Mouse (Mus musculus): ENCODE measurements around the gene Smdt1. TPM values are rescaled to one million over a fixed set of nuclear protein-coding genes. Genes with fewer than 3 reads are reported as not detected.

Gene Smdt1
- polyA plus RNA-seq, 1 experiment from 2014 or later: 243 TPM

DNA sequence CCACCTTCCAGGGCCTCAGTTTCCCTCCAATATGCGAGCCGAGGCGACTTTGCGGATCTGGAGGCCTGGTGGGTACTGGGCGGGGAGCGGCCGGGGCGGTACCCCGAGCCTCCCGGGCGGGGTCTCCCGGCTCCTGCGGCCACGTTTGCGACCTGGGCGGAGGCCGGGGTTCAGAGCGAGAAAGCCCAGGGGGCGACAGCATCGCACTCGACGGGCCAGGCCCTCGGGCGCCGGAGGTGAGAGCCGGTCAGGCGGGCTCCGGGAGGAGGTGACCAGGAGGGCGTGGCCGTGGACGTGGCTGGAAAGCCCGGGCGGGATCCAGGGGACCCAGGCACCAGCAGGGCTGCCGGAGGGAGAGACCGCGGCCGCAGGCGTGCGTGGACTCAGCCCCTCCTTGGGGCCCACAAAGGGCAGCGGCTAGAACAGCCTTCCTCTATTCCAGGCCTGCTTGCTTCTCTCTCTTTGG is 2.3 kb downstream of the Smdt1 start:
- Histone ChIP-seq H3K27ac (ENCODE audit: low read length) (peak overlapping the region; percentile 78), H3K4me1 (replicated peaks; ENCODE audit: control insufficient read depth, insufficient read depth, low read length) (peaks cover 25% of the 10 kb centered on the region), H3K9ac (ENCODE audit: low read length) (peak overlapping the region; percentile 79), H3K4me2 (ENCODE audit: low read depth, low read length) (peak overlapping the region; percentile 71), H3K4me3 (ENCODE audit: low read length) (peak overlapping the region; percentile 63), H3K36me3 (ENCODE audit: control insufficient read depth, insufficient read depth, low read length) (no peaks in the 10 kb centered on the region), H3K27me3 (ENCODE audit: control insufficient read depth, insufficient read depth, low read depth, low read length) (peaks cover 3% of the 10 kb centered on the region; the same call in 1 of the 2 replicates), H3K9me3 (ENCODE audit: control insufficient read depth, low read length) (no peaks in the 10 kb centered on the region)
- WGBS: under 1% methylated on average over 28 of the region's 40 CpGs
- ATAC-seq (ENCODE audit: low read depth): peak; percentile 11; the same call in 1 of the 2 replicates

DNA sequence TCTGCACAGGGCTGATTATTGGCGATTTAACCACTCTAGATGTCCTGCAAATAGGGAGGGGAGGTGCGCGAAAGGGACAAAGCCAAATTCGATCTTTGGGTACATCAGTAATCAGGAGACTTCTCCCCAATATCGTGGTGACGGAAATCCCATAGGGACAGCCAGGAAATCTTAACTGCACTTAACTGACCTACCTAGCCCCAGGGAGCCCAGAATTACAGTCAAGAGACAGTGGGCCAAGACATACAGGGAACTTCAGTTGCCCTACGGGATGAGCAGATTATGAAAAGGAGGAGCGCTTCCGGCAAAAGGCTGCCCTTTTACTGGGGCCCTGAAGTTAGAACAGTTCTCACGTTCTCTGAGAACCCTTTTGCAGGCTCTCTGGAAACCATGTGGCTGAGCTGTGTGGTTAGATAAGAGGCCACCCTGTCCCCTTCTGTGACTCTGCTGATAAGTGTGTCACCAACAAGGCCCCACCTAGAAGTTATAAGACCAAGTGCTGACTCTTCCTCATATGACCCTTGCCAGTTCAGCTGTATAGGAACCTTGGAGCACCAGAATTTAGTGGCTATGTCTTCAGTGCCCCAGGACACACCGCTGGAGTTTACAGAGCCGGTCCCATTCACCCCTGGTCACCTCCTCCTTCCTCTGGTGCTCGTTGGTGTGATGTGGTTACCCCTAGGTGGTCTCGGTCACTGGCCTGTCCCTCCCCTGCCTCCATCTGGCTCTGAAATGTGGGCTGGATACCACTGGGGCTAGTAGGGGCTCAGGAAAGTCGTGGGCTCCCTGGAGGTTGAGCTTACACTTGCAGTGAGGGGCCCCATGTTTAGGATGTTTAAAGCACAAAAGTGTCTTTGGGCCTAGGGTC is 3.1 kb downstream of the Smdt1 start:
- Histone ChIP-seq H3K4me2 (ENCODE audit: low read depth, low read length) (peak overlapping the region; percentile 71), H3K27me3 (ENCODE audit: control insufficient read depth, insufficient read depth, low read depth, low read length) (peaks cover 3% of the 10 kb centered on the region; the same call in 1 of the 2 replicates), H3K9me3 (ENCODE audit: control insufficient read depth, low read length) (no peaks in the 10 kb centered on the region), H3K4me1 (replicated peaks; ENCODE audit: control insufficient read depth, insufficient read depth, low read length) (peaks cover 27% of the 10 kb centered on the region), H3K36me3 (ENCODE audit: control insufficient read depth, insufficient read depth, low read length) (no peaks in the 10 kb centered on the region), H3K9ac (ENCODE audit: low read length) (peak overlapping the region; percentile 79), H3K4me3 (ENCODE audit: low read length) (peak overlapping the region; percentile 63), H3K27ac (ENCODE audit: low read length) (peak overlapping the region; percentile 78)
- no peak for ATAC-seq (ENCODE audit: low read depth)
- 49% methylated on average over 15 of the region's 15 CpGs for WGBS

DNA sequence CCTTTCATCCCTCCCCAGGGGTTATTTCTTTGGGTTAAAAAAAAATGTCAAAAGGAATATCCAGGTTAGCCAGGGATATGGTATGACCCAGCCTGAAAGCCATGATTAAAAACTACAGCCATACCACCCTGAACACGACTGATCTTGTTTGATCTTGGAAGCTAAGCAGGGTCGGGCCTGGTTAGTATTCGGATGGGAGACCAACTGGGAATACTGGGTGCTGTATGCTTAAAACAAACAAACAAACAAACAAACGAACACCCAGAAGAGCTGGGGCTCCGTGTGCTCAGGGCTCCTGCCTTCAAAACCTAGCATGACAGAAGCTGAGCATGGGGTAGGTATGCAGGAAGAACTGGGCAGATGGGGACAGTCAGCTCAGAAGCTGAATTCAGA is 3.8 kb downstream of the Smdt1 start:
- WGBS: 71% methylated on average over 5 of the region's 5 CpGs
- peaks cover 3% of the 10 kb centered on the region; the same call in 1 of the 2 replicates for H3K27me3 ChIP-seq (ENCODE audit: control insufficient read depth, insufficient read depth, low read depth, low read length)
- H3K9me3 ChIP-seq (ENCODE audit: control insufficient read depth, low read length): no peaks in the 10 kb centered on the region
- no peak overlapping the region for H3K4me3 ChIP-seq (ENCODE audit: low read length)
- no peak overlapping the region for H3K27ac ChIP-seq (ENCODE audit: low read length)
- no peaks in the 10 kb centered on the region for H3K36me3 ChIP-seq (ENCODE audit: control insufficient read depth, insufficient read depth, low read length)
- peaks cover 32% of the 10 kb centered on the region for H3K4me1 ChIP-seq (replicated peaks; ENCODE audit: control insufficient read depth, insufficient read depth, low read length)
- H3K9ac ChIP-seq (ENCODE audit: low read length): peak overlapping the region; percentile 79; the same call in 1 of the 2 replicates
- no peak for ATAC-seq (ENCODE audit: low read depth)
- no peak overlapping the region; the same call in 1 of the 2 replicates for H3K4me2 ChIP-seq (ENCODE audit: low read depth, low read length)

DNA sequence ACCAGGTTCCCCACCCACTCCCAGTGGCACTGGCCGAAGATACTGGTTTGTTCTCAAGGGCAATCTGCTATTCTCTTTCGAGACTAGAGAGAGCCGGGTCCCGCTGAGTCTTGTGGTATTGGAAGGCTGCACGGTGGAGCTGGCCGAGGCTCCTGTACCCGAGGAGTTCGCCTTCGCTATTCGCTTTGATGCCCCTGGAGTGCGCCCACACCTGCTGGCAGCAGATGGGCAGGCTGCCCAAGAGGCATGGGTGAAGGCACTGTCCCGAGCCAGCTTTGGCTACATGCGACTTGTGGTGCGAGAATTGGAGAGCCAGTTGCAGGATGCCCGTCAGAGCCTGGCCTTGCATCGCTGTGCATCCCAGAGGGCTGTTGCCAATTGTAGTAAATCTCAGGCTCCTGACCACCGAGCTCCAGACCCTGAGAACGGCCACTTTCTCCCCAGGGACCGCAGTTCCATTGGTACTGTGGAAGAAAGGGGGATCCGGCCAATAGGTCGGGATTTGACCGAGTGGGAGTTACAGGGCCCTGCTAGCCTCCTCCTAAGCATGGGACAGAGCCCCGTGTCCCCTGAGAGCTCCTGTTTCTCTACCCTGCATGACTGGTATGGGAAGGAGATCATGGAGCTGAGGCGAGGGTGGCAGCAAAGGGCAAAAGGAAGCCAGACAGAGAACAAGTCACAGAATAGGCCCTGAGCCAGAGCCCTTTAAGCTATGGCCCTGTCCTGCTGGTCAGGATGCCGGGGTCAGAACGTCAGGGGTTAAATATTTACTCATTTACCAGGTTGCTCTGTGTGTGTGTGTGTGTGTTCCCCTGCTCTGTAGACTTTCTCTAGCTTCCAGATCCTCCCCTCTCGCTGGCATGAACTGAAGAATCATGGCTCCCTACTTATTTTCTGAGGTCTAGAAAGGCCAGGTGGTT is 4.9 kb downstream of the Smdt1 start:
- Histone ChIP-seq H3K4me1 (replicated peaks; ENCODE audit: control insufficient read depth, insufficient read depth, low read length) (peaks cover 25% of the 10 kb centered on the region), H3K27me3 (ENCODE audit: control insufficient read depth, insufficient read depth, low read depth, low read length) (peaks cover 3% of the 10 kb centered on the region; the same call in 1 of the 2 replicates), H3K4me3 (ENCODE audit: low read length) (no peak overlapping the region), H3K9me3 (ENCODE audit: control insufficient read depth, low read length) (no peaks in the 10 kb centered on the region), H3K36me3 (ENCODE audit: control insufficient read depth, insufficient read depth, low read length) (peaks cover 5% of the 10 kb centered on the region), H3K27ac (ENCODE audit: low read length) (no peak overlapping the region), H3K4me2 (ENCODE audit: low read depth, low read length) (no peak overlapping the region), H3K9ac (ENCODE audit: low read length) (no peak overlapping the region)
- WGBS: 85% methylated on average over 27 of the region's 27 CpGs
- no peak for ATAC-seq (ENCODE audit: low read depth)

DNA sequence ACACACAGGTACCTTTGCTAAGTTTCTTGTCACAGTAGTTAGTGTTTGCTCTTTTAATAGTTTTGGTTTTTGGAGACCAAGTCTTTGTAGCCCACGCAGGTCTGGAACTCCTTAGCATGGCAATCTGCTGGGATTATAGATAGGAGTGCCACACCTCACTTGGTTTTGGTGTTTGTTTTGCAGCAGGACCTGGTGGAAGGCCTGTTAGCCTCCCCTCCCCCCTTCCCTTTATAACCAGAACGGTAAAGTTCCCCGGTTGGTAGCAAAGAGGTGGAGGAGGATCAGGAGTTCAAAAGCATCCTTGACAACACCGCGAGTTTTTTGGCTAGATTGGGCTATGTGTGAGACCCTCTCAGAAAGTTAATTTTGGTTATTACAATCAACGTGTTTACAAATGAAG is 6.2 kb downstream of the Smdt1 start:
- H3K4me3 ChIP-seq (ENCODE audit: low read length): no peak overlapping the region
- H3K9ac ChIP-seq (ENCODE audit: low read length): no peak overlapping the region
- no peak for ATAC-seq (ENCODE audit: low read depth)
- peaks cover 19% of the 10 kb centered on the region for H3K36me3 ChIP-seq (ENCODE audit: control insufficient read depth, insufficient read depth, low read length)
- H3K9me3 ChIP-seq (ENCODE audit: control insufficient read depth, low read length): no peaks in the 10 kb centered on the region
- H3K27me3 ChIP-seq (ENCODE audit: control insufficient read depth, insufficient read depth, low read depth, low read length): peaks cover 3% of the 10 kb centered on the region; the same call in 1 of the 2 replicates
- H3K4me2 ChIP-seq (ENCODE audit: low read depth, low read length): no peak overlapping the region
- H3K4me1 ChIP-seq (replicated peaks; ENCODE audit: control insufficient read depth, insufficient read depth, low read length): peaks cover 25% of the 10 kb centered on the region
- 82% methylated on average over 6 of the region's 6 CpGs for WGBS
- H3K27ac ChIP-seq (ENCODE audit: low read length): no peak overlapping the region

DNA sequence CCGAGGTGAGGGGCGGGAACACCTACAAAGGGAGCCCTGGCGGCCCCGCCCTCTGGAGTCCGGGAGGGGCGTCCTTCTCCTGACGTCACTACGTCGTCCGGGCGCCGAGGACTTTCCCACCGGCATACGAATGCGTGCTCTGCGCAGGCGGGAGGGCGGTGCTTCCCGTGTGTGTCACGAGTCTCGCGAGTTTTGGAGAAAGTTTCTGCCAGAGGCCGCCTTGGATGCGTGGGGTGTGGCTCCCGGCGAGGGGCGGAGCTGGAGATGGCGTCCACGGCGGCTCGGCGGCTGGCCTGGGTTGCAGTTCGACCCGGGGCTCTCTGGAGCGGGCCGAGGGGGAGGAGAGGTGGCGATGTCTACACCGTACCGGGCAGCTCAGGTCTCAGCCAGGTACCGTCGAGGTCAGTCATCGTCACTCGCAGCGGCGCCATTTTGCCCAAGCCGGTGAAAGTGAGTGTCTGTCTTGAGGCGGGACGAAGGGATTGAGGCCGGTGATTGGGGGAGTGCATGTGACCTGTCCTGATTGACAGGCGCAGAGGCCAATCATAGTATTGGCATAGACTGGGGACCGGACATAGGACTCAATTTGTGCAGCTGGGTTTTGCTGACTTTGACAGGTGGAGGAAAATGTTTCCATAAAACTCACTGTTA is 7.2 kb downstream of the Smdt1 start:
- Histone ChIP-seq H3K4me2 (ENCODE audit: low read depth, low read length) (peak overlapping the region; percentile 61), H3K9me3 (ENCODE audit: control insufficient read depth, low read length) (no peaks in the 10 kb centered on the region), H3K4me3 (ENCODE audit: low read length) (peak overlapping the region; percentile 78), H3K9ac (ENCODE audit: low read length) (peak overlapping the region; percentile 85), H3K27me3 (ENCODE audit: control insufficient read depth, insufficient read depth, low read depth, low read length) (no peaks in the 10 kb centered on the region), H3K4me1 (replicated peaks; ENCODE audit: control insufficient read depth, insufficient read depth, low read length) (peaks cover 17% of the 10 kb centered on the region), H3K36me3 (ENCODE audit: control insufficient read depth, insufficient read depth, low read length) (peaks cover 28% of the 10 kb centered on the region), H3K27ac (ENCODE audit: low read length) (peak overlapping the region; percentile 82)
- peak; percentile 98 for ATAC-seq (ENCODE audit: low read depth)
- WGBS: 0% methylated on average over 51 of the region's 51 CpGs

DNA sequence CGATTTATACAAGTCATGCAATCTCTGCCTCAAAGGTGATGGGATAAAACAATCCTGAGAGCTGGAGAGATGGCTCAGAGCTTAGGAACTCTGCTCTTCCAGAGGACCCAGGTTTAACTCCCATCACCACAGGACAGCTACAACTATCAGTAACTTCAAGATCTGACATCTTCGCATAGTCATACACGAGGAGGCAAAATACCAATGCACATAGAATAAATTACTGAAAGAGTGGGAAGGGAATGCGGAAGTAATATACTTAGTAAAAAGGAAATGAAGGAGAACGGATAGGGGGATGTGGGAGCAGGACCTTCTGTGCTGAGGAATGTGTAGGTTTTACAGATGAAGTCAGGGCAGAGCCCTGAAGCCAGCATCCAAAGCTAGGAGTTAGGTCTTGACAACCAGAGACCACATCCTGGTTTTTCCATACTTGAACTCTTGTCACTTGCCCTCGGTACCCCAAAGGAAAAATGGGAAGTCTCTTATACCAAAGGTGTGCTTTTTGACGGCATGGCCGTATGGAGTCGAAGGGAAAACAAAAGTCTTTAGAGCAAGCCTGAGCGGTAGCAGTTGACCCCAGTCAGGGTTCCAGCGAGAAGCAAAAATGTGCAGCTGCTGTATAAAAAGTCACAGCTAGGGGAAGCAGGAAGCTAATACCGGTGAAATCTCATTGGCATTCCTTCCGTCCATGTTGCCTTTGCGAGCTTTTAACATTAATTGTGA is 8.0 kb downstream of the Smdt1 start:
- Histone ChIP-seq H3K4me1 (replicated peaks; ENCODE audit: control insufficient read depth, insufficient read depth, low read length) (peaks cover 12% of the 10 kb centered on the region), H3K9me3 (ENCODE audit: control insufficient read depth, low read length) (no peaks in the 10 kb centered on the region), H3K4me3 (ENCODE audit: low read length) (peak overlapping the region; percentile 78), H3K27ac (ENCODE audit: low read length) (peak overlapping the region; percentile 21; the same call in 1 of the 2 replicates), H3K36me3 (ENCODE audit: control insufficient read depth, insufficient read depth, low read length) (peaks cover 28% of the 10 kb centered on the region), H3K27me3 (ENCODE audit: control insufficient read depth, insufficient read depth, low read depth, low read length) (no peaks in the 10 kb centered on the region), H3K4me2 (ENCODE audit: low read depth, low read length) (peak overlapping the region; percentile 61), H3K9ac (ENCODE audit: low read length) (peak overlapping the region; percentile 63)
- 37% methylated on average over 14 of the region's 14 CpGs for WGBS
- ATAC-seq (ENCODE audit: low read depth): no peak

DNA sequence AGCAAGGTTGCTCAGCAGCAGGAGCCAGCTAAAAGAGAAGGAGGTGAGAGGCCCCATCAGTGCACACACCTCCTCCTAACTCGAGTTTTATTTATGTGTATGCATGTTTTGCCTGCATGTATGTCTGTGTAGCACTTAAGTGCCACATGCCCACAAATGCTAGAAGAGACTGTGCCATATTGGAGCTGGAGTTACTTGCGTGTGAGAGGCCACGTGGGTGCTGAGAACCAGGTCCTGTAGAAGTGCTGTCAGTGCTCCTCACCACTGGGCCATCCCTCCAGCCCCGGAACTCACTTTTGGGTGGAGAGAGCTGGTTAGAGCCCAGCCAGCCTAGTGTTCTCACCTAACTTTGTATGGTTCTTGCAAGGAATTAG is 8.5 kb downstream of the Smdt1 start:
- H3K9ac ChIP-seq (ENCODE audit: low read length): peak overlapping the region; percentile 63
- peak overlapping the region; percentile 61 for H3K4me2 ChIP-seq (ENCODE audit: low read depth, low read length)
- ATAC-seq (ENCODE audit: low read depth): no peak
- H3K36me3 ChIP-seq (ENCODE audit: control insufficient read depth, insufficient read depth, low read length): peaks cover 28% of the 10 kb centered on the region
- H3K9me3 ChIP-seq (ENCODE audit: control insufficient read depth, low read length): no peaks in the 10 kb centered on the region
- H3K27me3 ChIP-seq (ENCODE audit: control insufficient read depth, insufficient read depth, low read depth, low read length): no peaks in the 10 kb centered on the region
- H3K27ac ChIP-seq (ENCODE audit: low read length): no peak overlapping the region
- peaks cover 9% of the 10 kb centered on the region for H3K4me1 ChIP-seq (replicated peaks; ENCODE audit: control insufficient read depth, insufficient read depth, low read length)
- WGBS: 74% methylated on average over 4 of the region's 4 CpGs
- H3K4me3 ChIP-seq (ENCODE audit: low read length): peak overlapping the region; percentile 78

Data from lung, embryonic 16.5 days (tissue).